Mouse (Mus musculus) splenic B cell, adult 2 months (primary cell): ENCODE measurements at regions not wholly inside any gene's neighbourhood (a gene's known extent, or its start where the extent isn't known, plus 50 kb on each side); places are given as distances from the start of the nearest gene placed in this dataset.

Experiments used
- DNase-seq: peaks from one replicate; pipeline ENCODE4 v3.0.0-alpha.2; 2011; ENCODE audit warnings: low read depth, low spot score
- H3K27me3 ChIP-seq: 2 replicates; pipeline ENCODE4 v1.6.1; 2012; ENCODE audit warnings: mild to moderate bottlenecking, low read length, moderate library complexity, mixed read lengths; ENCODE audit not compliant: control insufficient read depth, poor library complexity, insufficient read depth, severe bottlenecking
- H3K36me3 ChIP-seq: 2 replicates; pipeline ENCODE4 v1.6.1; 2012; ENCODE audit warnings: mild to moderate bottlenecking, low read length, moderate library complexity, mixed read lengths; ENCODE audit not compliant: control insufficient read depth, poor library complexity, insufficient read depth, severe bottlenecking

- H3K36me3 ChIP-seq, result no peaks in the 10 kb centered on the region
- H3K27me3 ChIP-seq, result no peaks in the 10 kb centered on the region
- DNase-seq, result no peak
Measured at GRCm38 (mm10) chr2:179000448-179001081, 441.7 kb upstream of the Cdh4 start.

- no peaks in the 10 kb centered on the region for H3K36me3 ChIP-seq
- H3K27me3 ChIP-seq, result no peaks in the 10 kb centered on the region
- no peak for DNase-seq
Measured at GRCm38 (mm10) chr2:179007766-179008165, 434.5 kb upstream of the Cdh4 start.

- Histone ChIP-seq H3K36me3 (no peaks in the 10 kb centered on the region), H3K27me3 (no peaks in the 10 kb centered on the region)
- no peak for DNase-seq
Measured at GRCm38 (mm10) chr2:179013891-179014593, 428.2 kb upstream of the Cdh4 start.

- DNase-seq, result no peak
- Histone ChIP-seq H3K36me3 (no peaks in the 10 kb centered on the region), H3K27me3 (no peaks in the 10 kb centered on the region)
Measured at GRCm38 (mm10) chr2:179022675-179023194, 419.5 kb upstream of the Cdh4 start.

GRCm38 (mm10) chr2:179024225-179024624, 418.0 kb upstream of the Cdh4 start:
- H3K36me3 ChIP-seq, result no peaks in the 10 kb centered on the region
- no peaks in the 10 kb centered on the region for H3K27me3 ChIP-seq
- no peak for DNase-seq

GRCm38 (mm10) chr2:179033171-179033570, 409.1 kb upstream of the Cdh4 start:
- H3K27me3 ChIP-seq, result no peaks in the 10 kb centered on the region
- DNase-seq, result no peak
- H3K36me3 ChIP-seq, result no peaks in the 10 kb centered on the region

- no peaks in the 10 kb centered on the region for H3K27me3 ChIP-seq
Measured at GRCm38 (mm10) chr2:179035446-179035845, 406.8 kb upstream of the Cdh4 start.

GRCm38 (mm10) chr2:179039697-179040096, 402.5 kb upstream of the Cdh4 start:
- DNase-seq, result no peak
- Histone ChIP-seq H3K27me3 (no peaks in the 10 kb centered on the region), H3K36me3 (no peaks in the 10 kb centered on the region)

More at GRCm38 (mm10) chr2:179035446-179035845, 406.8 kb upstream of the Cdh4 start:
- no peaks in the 10 kb centered on the region for H3K36me3 ChIP-seq
- DNase-seq, result no peak

- Histone ChIP-seq H3K36me3 (no peaks in the 10 kb centered on the region), H3K27me3 (no peaks in the 10 kb centered on the region)
- DNase-seq, result no peak
Measured at GRCm38 (mm10) chr2:179043671-179044070, 398.6 kb upstream of the Cdh4 start.

- Histone ChIP-seq H3K27me3 (no peaks in the 10 kb centered on the region), H3K36me3 (no peaks in the 10 kb centered on the region)
- no peak for DNase-seq
Measured at GRCm38 (mm10) chr2:179045361-179045760, 396.9 kb upstream of the Cdh4 start.

GRCm38 (mm10) chr2:179054441-179054840, 387.8 kb upstream of the Cdh4 start:
- DNase-seq, result no peak
- no peaks in the 10 kb centered on the region for H3K27me3 ChIP-seq
- no peaks in the 10 kb centered on the region for H3K36me3 ChIP-seq

GRCm38 (mm10) chr2:179064616-179065015, 377.6 kb upstream of the Cdh4 start:
- DNase-seq, result no peak
- H3K36me3 ChIP-seq, result no peaks in the 10 kb centered on the region

GRCm38 (mm10) chr2:179069520-179069919, 372.7 kb upstream of the Cdh4 start:
- DNase-seq, result no peak
- H3K27me3 ChIP-seq, result no peaks in the 10 kb centered on the region
- H3K36me3 ChIP-seq, result no peaks in the 10 kb centered on the region

More at GRCm38 (mm10) chr2:179064616-179065015, 377.6 kb upstream of the Cdh4 start:
- no peaks in the 10 kb centered on the region for H3K27me3 ChIP-seq

- H3K27me3 ChIP-seq, result no peaks in the 10 kb centered on the region
- no peak for DNase-seq
- no peaks in the 10 kb centered on the region for H3K36me3 ChIP-seq
Measured at GRCm38 (mm10) chr2:179070346-179070745, 371.9 kb upstream of the Cdh4 start.

- H3K36me3 ChIP-seq, result no peaks in the 10 kb centered on the region
- H3K27me3 ChIP-seq, result no peaks in the 10 kb centered on the region
- DNase-seq, result no peak
Measured at GRCm38 (mm10) chr2:179080462-179081274, 361.6 kb upstream of the Cdh4 start.
